Mouse (Mus musculus) intestine, embryonic 15.5 days (tissue): ENCODE measurements around the gene Gal3st3. TPM values are rescaled to one million over a fixed set of nuclear protein-coding genes. Genes with fewer than 3 reads are reported as not detected.

Experiments
- ATAC-seq: fragments of 200-750 bp; cut with Nextera tagmentation; 2 replicates; pipeline ENCODE4 v1.8.0; 2017; ENCODE audit warnings: moderate TSS enrichment, moderate library complexity
- H3K27ac ChIP-seq: fragments of 300-500 bp; sonication (generic); 2 replicates; pipeline ENCODE4 v1.5.1; 2015; ENCODE audit warnings: mild to moderate bottlenecking, inconsistent platforms
- H3K27me3 ChIP-seq: fragments of 300-500 bp; sonication (generic); replicated peaks from 2 replicates; pipeline ENCODE4 v1.6.1; 2015; ENCODE audit warnings: inconsistent platforms
- H3K36me3 ChIP-seq: fragments of 300-500 bp; sonication (generic); 2 replicates; pipeline ENCODE4 v1.6.1; 2015; ENCODE audit warnings: inconsistent platforms
- H3K4me1 ChIP-seq: fragments of 300-500 bp; sonication (generic); replicated peaks from 2 replicates; pipeline ENCODE4 v1.6.1; 2015; ENCODE audit warnings: inconsistent platforms
- H3K4me2 ChIP-seq: fragments of 300-500 bp; sonication (generic); replicated peaks from 2 replicates; pipeline ENCODE4 v1.6.1; 2015; ENCODE audit warnings: mild to moderate bottlenecking, inconsistent platforms
- H3K4me3 ChIP-seq: fragments of 300-500 bp; sonication (generic); replicated peaks from 2 replicates; pipeline ENCODE4 v1.5.1; 2015; ENCODE audit warnings: inconsistent platforms
- H3K9ac ChIP-seq: fragments of 300-500 bp; sonication (generic); 2 replicates; pipeline ENCODE4 v1.6.1; 2015; ENCODE audit warnings: inconsistent platforms
- H3K9me3 ChIP-seq: fragments of 300-500 bp; sonication (generic); 2 replicates; pipeline ENCODE4 v1.6.1; 2016; ENCODE audit warnings: inconsistent platforms
- WGBS: fragments of 180-500 bp; shearing (Covaris S2); methylation state at CpG from one replicate; pipeline ENCODE4 v1.1.7; 2015; 5-methylcytosine and 5-hydroxymethylcytosine counted together
- polyA plus RNA-seq: library from polyadenylated mRNA; unstranded; fragments of >200 nt; fragmentation: Nextera tagmentation; extraction: Ambion mirVana; gene quantifications from 2 replicates; pipeline ENCODE4 v1.2.1, GENCODE M21; 2015

Gal3st3 gene
- polyA plus RNA-seq, 1 experiment from 2014 or later: 2.1 TPM

DNA sequence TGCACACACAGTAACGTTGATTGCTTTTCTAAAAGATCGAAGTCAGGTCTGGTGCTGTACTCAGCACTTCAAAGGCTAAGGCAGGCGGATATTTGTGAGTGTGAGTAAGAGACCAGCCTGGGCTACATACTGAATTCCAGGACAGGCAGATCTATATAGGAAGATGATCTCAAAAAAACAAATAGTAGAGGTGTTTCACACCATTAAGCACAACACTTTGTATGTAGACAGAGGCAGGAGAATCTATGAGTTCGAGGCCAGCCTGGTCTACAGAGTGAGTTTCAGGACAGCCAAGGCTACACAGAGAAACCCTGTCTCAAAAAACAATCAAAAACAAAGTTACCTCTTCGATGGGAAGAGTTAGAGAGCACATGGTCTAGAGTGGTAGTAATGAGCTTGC, 22.4 kb upstream of the Gal3st3 start:
- WGBS: 87% methylated on average over 5 of the region's 5 CpGs
- Histone ChIP-seq H3K9ac (no peak overlapping the region), H3K27me3 (no peaks in the 10 kb centered on the region), H3K4me1 (peaks cover 20% of the 10 kb centered on the region; the same call in 1 of the 2 replicates), H3K4me3 (no peak overlapping the region), H3K36me3 (peaks cover 31% of the 10 kb centered on the region), H3K4me2 (no peak overlapping the region), H3K9me3 (no peaks in the 10 kb centered on the region), H3K27ac (no peak overlapping the region)
- no peak for ATAC-seq

DNA sequence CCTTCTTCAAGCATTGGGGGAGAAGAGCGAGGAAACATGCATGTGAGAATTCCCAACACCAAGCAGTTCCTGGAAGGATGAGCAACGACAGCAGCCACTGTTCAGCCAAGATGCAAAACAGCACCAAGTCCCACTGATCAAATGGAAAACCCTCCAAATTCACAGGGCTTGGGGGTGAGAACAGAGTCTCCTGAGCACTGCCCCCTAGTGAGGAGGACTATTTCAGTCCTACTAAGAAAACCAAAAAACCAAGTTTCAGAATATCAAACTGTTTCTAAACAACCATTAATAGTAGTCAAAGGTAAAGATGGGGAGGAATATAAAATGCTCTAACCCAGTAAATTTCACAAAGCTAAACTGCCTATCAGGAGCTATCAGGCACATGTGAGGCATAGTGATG, 21.6 kb upstream of the Gal3st3 start:
- H3K36me3 ChIP-seq: peaks cover 31% of the 10 kb centered on the region
- no peak overlapping the region for H3K27ac ChIP-seq
- no peaks in the 10 kb centered on the region for H3K27me3 ChIP-seq
- no peak for ATAC-seq
- no peak overlapping the region for H3K4me2 ChIP-seq
- no peak overlapping the region for H3K9ac ChIP-seq
- H3K4me3 ChIP-seq: no peak overlapping the region
- WGBS: 91% methylated on average over 2 of the region's 2 CpGs
- H3K4me1 ChIP-seq: peaks cover 17% of the 10 kb centered on the region; the same call in 1 of the 2 replicates
- no peaks in the 10 kb centered on the region for H3K9me3 ChIP-seq

DNA sequence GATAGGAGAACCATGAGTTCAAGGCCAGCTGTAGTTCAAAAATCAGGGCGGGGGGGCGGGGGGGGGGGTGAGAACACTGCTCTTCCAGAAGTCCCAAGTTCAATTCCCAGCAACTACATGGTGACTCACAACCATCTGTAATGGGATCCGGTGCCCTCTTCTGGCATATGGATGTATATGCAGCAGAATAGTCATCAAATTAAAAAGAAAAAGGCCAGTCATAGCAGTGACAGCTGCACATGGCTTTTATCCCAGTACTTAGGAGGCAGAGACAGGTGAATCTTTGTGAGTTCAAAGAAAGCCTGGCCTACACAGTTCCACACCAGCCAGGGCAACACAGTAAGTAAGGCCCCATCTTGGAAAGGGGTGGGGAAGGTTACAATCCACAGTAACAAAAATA, 21.0 kb upstream of the Gal3st3 start:
- no peak overlapping the region for H3K4me2 ChIP-seq
- no peaks in the 10 kb centered on the region for H3K27me3 ChIP-seq
- WGBS: 88% methylated on average over 3 of the region's 3 CpGs
- no peak overlapping the region for H3K27ac ChIP-seq
- H3K36me3 ChIP-seq: peaks cover 31% of the 10 kb centered on the region
- no peaks in the 10 kb centered on the region for H3K9me3 ChIP-seq
- no peak overlapping the region for H3K4me3 ChIP-seq
- no peak for ATAC-seq
- H3K9ac ChIP-seq: no peak overlapping the region
- peaks cover 11% of the 10 kb centered on the region; the same call in 1 of the 2 replicates for H3K4me1 ChIP-seq

DNA sequence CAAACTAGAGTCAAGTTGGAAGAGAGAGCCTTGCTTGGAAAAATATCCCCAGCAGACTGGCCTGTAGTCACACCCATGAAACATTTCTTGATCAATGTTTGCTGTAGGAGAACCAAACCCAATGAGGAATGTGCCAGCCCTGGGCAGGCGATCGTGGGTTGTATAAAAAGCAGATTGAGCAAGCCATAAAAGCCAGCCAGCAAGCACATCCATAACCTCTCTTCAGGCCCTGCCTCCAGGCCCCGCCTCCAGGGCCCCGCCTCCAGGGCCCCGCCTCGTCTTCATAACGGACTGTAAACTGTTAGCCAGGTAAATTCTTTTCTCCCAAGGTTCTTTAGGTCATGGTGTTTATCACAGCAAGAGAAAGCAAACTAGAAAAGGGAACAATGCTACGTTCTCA, 19.8 kb upstream of the Gal3st3 start:
- H3K4me3 ChIP-seq: no peak overlapping the region
- H3K9me3 ChIP-seq: no peaks in the 10 kb centered on the region
- WGBS: 67% methylated on average over 8 of the region's 8 CpGs
- H3K27ac ChIP-seq: no peak overlapping the region
- H3K4me2 ChIP-seq: no peak overlapping the region
- H3K36me3 ChIP-seq: peaks cover 36% of the 10 kb centered on the region
- no peak overlapping the region for H3K9ac ChIP-seq
- ATAC-seq: peak; percentile 69
- peaks cover 8% of the 10 kb centered on the region; the same call in 1 of the 2 replicates for H3K4me1 ChIP-seq
- no peaks in the 10 kb centered on the region for H3K27me3 ChIP-seq

DNA sequence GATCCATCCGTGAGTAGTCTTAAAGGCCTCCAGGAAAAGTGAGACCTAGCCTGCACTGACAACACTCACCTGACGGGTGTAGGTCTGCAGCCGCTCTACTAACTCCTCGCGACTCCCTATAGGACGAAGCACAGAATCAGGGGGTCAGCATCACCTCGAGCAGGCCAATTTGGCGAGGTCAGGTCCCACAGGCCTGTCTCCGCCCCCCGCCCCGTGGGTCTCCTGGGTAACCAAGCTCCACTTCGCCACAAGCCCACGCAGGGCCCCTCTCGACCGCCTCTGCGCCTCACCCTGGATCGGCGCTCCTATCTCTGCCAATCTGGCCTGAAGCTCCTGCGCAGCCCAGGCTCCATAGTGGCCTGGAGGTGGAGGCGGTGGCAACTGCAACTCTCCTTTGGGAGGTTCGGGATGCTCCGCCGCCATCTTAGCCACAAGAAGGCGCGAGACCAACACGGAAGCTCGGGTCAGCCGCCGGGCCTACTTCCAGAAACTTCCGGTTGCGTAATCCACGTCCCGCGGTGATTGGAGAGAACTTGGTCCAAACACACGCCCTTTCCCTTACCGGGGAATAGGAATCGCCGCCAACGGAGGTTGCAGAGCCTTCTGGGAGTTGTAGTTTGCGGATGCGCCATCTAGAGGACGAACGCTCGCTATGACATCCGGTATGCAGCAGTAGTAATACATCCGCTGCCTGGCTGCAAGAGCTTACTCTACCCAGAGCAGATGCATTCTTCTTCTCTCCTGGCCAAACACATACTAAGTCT, 3.0 kb upstream of the Gal3st3 start, which contains the start of gene Sf3b2:
TSS of gene Sf3b2 (minus strand) at position 484 of the 764 bp plus-strand sequence.
- under 1% methylated on average over 46 of the region's 46 CpGs for WGBS

DNA sequence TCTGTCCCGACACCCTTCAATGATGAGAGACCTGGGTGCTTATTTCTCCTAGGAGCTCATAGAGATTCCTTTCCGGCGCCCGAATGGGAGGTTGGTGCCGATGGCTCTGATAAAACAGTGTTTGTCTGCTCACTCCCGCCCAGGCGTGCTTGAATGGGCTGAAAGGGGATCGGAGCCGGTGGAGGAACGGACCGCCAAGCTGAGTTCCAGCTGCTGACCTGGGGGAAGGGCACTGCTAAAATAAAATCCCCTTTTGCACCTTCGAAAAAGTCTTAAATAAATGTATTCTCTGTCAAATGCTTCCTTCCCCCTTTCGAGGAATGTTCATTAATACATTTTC, 2.4 kb upstream of the Gal3st3 start:
- WGBS: 5% methylated on average over 13 of the region's 13 CpGs
- Histone ChIP-seq H3K9ac (peak overlapping the region; percentile 64), H3K9me3 (no peaks in the 10 kb centered on the region), H3K4me1 (peaks cover 23% of the 10 kb centered on the region), H3K27me3 (no peaks in the 10 kb centered on the region), H3K4me3 (peak overlapping the region; percentile 94), H3K27ac (peak overlapping the region; percentile 60), H3K4me2 (peak overlapping the region; percentile 70), H3K36me3 (peaks cover 14% of the 10 kb centered on the region)
- ATAC-seq: peak; percentile 66

More for the DNA sequence above, 3.0 kb upstream of the Gal3st3 start, which contains the start of gene Sf3b2:
- peak within 1 kb of the TSS; percentile 94 for H3K4me3 ChIP-seq
- H3K9ac ChIP-seq: peak within 1 kb of the TSS; percentile 91
- ATAC-seq: peak; percentile 98
- H3K9me3 ChIP-seq: no peaks in the 10 kb centered on the region
- peak within 1 kb of the TSS; percentile 82 for H3K4me2 ChIP-seq
- peak within 1 kb of the TSS; percentile 77 for H3K27ac ChIP-seq
- H3K36me3 ChIP-seq: peaks cover 20% of the 10 kb centered on the region
- no peaks in the 10 kb centered on the region for H3K27me3 ChIP-seq
- H3K4me1 ChIP-seq: peaks cover 23% of the 10 kb centered on the region

DNA sequence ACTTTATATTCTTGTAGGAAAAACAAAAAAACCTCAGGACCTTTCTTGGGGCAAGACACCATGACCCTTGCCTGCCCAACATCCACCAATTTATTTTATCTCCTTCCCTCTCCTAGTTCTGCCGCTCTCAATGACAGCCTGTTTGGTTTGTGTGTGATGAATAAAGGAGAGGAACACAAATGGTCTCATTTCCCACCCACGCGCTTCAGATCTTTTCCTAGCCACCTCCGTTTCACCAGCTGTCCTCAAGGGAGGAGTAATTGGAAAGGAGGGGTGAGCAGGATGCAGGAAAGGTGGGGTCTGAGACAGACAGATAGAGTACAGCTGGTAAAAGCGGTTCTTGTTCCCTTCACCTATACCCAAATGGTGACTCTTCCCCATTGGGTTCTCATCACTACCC, 1.5 kb upstream of the Gal3st3 start:
- WGBS: 48% methylated on average over 5 of the region's 5 CpGs
- H3K27me3 ChIP-seq: no peaks in the 10 kb centered on the region
- no peak overlapping the region for H3K4me3 ChIP-seq
- no peaks in the 10 kb centered on the region for H3K9me3 ChIP-seq
- H3K4me1 ChIP-seq: peaks cover 23% of the 10 kb centered on the region
- peaks cover 10% of the 10 kb centered on the region for H3K36me3 ChIP-seq
- ATAC-seq: no peak
- no peak overlapping the region for H3K27ac ChIP-seq
- no peak overlapping the region for H3K4me2 ChIP-seq
- H3K9ac ChIP-seq: no peak overlapping the region

DNA sequence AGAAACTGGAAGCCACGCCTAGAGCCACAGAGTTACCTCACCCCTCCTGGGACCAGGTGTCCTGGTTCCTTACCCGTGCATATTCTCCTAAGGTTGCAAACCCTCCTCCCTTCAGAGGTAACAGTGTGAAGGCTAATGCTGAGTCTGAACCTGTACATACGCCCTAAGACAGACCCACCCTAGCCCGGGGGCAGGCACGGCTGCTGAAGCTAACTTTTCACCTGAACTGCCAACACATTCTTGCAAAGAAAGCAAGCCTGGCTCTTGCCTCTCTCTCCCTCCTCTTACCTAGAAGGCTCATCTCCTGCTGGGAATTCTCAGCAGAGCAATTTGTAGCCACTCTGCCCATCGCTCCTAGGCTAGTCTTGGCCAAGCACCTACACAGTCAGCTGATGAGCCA, 2.5 kb downstream of the Gal3st3 start:
- WGBS: 78% methylated on average over 6 of the region's 6 CpGs
- Histone ChIP-seq H3K4me1 (peaks cover 12% of the 10 kb centered on the region; the same call in 1 of the 2 replicates), H3K27ac (no peak overlapping the region), H3K4me2 (no peak overlapping the region), H3K4me3 (no peak overlapping the region), H3K9me3 (no peaks in the 10 kb centered on the region), H3K27me3 (no peaks in the 10 kb centered on the region), H3K9ac (no peak overlapping the region), H3K36me3 (no peaks in the 10 kb centered on the region)
- ATAC-seq: no peak

DNA sequence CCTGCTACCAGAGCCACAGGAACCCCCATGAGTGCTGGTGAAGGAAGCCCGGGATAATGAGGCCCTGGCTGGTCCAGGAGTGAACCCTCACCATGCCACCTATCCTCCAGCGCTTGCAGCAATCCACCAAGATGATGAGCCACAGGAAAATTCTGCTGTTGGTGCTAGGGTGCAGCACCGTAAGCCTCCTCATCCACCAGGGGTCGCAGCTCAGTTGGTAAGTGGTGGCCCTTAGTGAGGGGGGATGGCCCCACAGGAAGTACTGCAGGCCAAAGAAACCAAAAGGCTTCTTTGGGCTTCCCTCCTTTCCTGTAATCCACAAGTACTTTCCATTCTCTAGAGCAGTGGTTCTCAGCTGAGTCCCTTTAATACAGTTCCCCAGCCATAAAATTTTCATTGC, 4.3 kb downstream of the Gal3st3 start:
- Histone ChIP-seq H3K36me3 (no peaks in the 10 kb centered on the region), H3K27me3 (0 out of 2 replicates have a peak, but pooled peaks cover 3% of the 10 kb centered on the region), H3K9ac (no peak overlapping the region), H3K4me2 (no peak overlapping the region), H3K9me3 (no peaks in the 10 kb centered on the region), H3K27ac (no peak overlapping the region), H3K4me3 (no peak overlapping the region), H3K4me1 (peaks cover 13% of the 10 kb centered on the region)
- no peak for ATAC-seq
- 27% methylated on average over 4 of the region's 4 CpGs for WGBS

DNA sequence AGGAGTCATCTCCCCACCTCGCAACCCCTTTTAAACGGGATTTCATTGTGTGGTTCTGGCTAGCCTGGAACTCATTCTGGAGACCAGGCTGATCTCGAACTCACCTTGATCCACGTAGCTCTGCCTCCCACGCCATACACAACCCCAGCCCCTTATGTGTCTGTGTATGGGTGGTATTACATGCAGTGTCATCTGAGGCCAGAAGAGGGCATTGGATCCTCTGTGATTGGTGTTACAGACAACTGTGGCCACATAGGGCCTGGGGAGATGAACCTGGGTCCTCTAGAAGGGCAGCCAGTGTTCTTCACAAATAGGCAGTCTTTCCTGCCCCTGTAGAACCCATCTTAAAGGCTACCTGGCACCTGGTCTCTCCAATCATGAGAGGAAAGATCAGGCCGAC, 8.1 kb downstream of the Gal3st3 start:
- WGBS: 85% methylated on average over 6 of the region's 6 CpGs
- no peaks in the 10 kb centered on the region for H3K36me3 ChIP-seq
- H3K4me1 ChIP-seq: peaks cover 6% of the 10 kb centered on the region; the same call in 1 of the 2 replicates
- H3K27ac ChIP-seq: no peak overlapping the region
- 0 out of 2 replicates have a peak, but pooled peaks cover 7% of the 10 kb centered on the region for H3K27me3 ChIP-seq
- no peak overlapping the region for H3K9ac ChIP-seq
- H3K4me2 ChIP-seq: no peak overlapping the region
- H3K4me3 ChIP-seq: no peak overlapping the region
- no peak for ATAC-seq
- no peaks in the 10 kb centered on the region for H3K9me3 ChIP-seq

DNA sequence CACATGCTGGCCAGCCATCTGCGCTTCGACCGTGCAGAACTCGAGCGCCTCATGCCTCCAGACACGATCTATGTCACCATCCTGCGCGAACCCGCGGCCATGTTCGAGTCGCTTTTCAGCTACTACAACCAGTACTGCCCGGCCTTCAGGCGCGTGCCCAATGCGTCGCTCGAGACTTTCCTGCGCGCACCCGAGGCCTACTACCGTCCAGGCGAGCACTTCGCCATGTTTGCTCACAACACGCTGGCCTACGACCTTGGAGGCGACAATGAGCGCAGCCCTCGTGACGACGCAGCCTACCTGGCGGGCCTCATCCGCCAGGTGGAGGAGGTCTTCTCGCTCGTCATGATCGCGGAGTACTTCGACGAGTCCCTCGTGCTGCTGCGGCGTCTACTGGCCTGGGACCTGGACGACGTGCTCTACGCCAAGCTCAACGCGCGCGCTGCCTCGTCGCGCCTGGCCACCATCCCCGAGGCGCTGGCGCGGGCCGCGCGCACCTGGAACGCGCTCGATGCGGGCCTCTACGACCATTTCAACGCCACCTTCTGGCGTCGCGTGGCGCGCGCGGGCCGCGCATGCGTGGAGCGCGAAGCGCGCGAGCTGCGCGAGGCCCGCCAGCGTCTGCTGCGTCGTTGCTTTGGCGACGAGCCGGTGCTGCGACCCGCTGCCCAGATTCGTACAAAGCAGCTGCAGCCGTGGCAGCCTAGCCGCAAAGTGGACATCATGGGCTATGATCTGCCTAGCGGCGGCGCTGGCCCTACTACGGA, 9.0 kb downstream of the Gal3st3 start:
- H3K4me2 ChIP-seq: peak overlapping the region; percentile 60
- no peak overlapping the region for H3K9ac ChIP-seq
- peak overlapping the region; percentile 28 for H3K4me3 ChIP-seq
- 36% methylated on average over 98 of the region's 98 CpGs for WGBS
- H3K4me1 ChIP-seq: peaks cover 6% of the 10 kb centered on the region; the same call in 1 of the 2 replicates
- no peaks in the 10 kb centered on the region for H3K9me3 ChIP-seq
- H3K27me3 ChIP-seq: 0 out of 2 replicates have a peak, but pooled peaks cover 7% of the 10 kb centered on the region
- no peak for ATAC-seq
- H3K36me3 ChIP-seq: no peaks in the 10 kb centered on the region
- no peak overlapping the region for H3K27ac ChIP-seq

DNA sequence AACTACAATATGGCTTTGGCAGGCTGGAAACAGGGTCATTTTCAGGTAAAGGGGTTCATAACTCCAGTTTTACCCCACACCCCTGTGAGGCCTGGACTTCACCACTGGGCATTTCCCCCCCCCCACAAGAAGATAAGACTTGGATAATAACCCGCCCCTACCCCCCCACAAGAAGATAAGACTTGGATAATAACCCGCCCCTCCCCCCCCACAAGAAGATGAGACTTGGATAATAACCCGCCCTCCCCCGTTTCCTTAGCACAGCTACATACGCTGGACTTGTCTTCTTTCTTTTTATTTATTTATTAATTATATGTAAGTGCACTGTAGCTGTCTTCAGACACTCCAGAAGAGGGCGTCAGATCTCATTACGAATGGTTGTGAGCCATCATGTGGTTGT, 10.9 kb downstream of the Gal3st3 start:
- 85% methylated on average over 7 of the region's 7 CpGs for WGBS
- no peak overlapping the region for H3K9ac ChIP-seq
- no peak overlapping the region for H3K4me2 ChIP-seq
- peaks cover 6% of the 10 kb centered on the region; the same call in 1 of the 2 replicates for H3K4me1 ChIP-seq
- H3K27ac ChIP-seq: no peak overlapping the region
- ATAC-seq: no peak
- no peaks in the 10 kb centered on the region for H3K36me3 ChIP-seq
- H3K27me3 ChIP-seq: 0 out of 2 replicates have a peak, but pooled peaks cover 7% of the 10 kb centered on the region
- H3K4me3 ChIP-seq: no peak overlapping the region
- H3K9me3 ChIP-seq: no peaks in the 10 kb centered on the region
